Mouse (Mus musculus) kidney, embryonic 15.5 days (tissue): ENCODE results near the gene Dhx30. TPM values are rescaled to one million over a fixed set of nuclear protein-coding genes. Genes with fewer than 3 reads are reported as not detected.

Source experiments
- ATAC-seq: fragments of 200-750 bp; cut with Nextera tagmentation; replicated peaks from 2 replicates; pipeline ENCODE4 v1.8.0; 2017; ENCODE audit warnings: moderate TSS enrichment; ENCODE audit not compliant: low FRiP score
- H3K27ac ChIP-seq: fragments of 300-500 bp; sonication (generic); 2 replicates; pipeline ENCODE4 v1.5.1; 2015; ENCODE audit warnings: mild to moderate bottlenecking, inconsistent platforms
- H3K27me3 ChIP-seq: fragments of 300-500 bp; sonication (generic); 2 replicates; pipeline ENCODE4 v1.6.1; 2015; ENCODE audit warnings: inconsistent platforms
- H3K36me3 ChIP-seq: fragments of 300-500 bp; sonication (generic); 2 replicates; pipeline ENCODE4 v1.6.1; 2015; ENCODE audit warnings: inconsistent platforms
- H3K4me1 ChIP-seq: fragments of 300-500 bp; sonication (generic); 2 replicates; pipeline ENCODE4 v1.6.1; 2015; ENCODE audit warnings: inconsistent platforms
- H3K4me2 ChIP-seq: fragments of 300-500 bp; sonication (generic); 2 replicates; pipeline ENCODE4 v1.6.1; 2015; ENCODE audit warnings: moderate library complexity, mild to moderate bottlenecking, inconsistent platforms
- H3K4me3 ChIP-seq: fragments of 300-500 bp; sonication (generic); replicated peaks from 2 replicates; pipeline ENCODE4 v1.5.1; 2015; ENCODE audit warnings: mild to moderate bottlenecking, inconsistent platforms
- H3K9ac ChIP-seq: fragments of 300-500 bp; sonication (generic); 2 replicates; pipeline ENCODE4 v1.6.1; 2015; ENCODE audit warnings: mild to moderate bottlenecking, inconsistent platforms
- H3K9me3 ChIP-seq: fragments of 300-500 bp; sonication (generic); replicated peaks from 2 replicates; pipeline ENCODE4 v1.6.1; 2016; ENCODE audit warnings: inconsistent platforms
- WGBS: fragments of 180-500 bp; shearing (Covaris S2); methylation state at CpG from one replicate; pipeline ENCODE4 v1.1.7; 2015; ENCODE audit warnings: mixed read lengths; 5-methylcytosine and 5-hydroxymethylcytosine counted together
- polyA plus RNA-seq: library from polyadenylated mRNA; unstranded; fragments of >200 nt; fragmentation: Nextera tagmentation; extraction: Ambion mirVana; gene quantifications from 2 replicates; pipeline ENCODE4 v1.2.1, GENCODE M21; 2015

Gene Dhx30
- polyA plus RNA-seq, 1 experiment from 2014 or later, result 136 TPM

GRCm38 (mm10) chr9:110035091-110035490 is 82.5 kb downstream of the Dhx30 start:
- Histone ChIP-seq H3K4me2 (no peak overlapping the region), H3K9ac (no peak overlapping the region), H3K4me3 (no peak overlapping the region), H3K9me3 (no peaks in the 10 kb centered on the region), H3K4me1 (no peaks in the 10 kb centered on the region), H3K36me3 (peaks cover 68% of the 10 kb centered on the region), H3K27ac (no peak overlapping the region), H3K27me3 (no peaks in the 10 kb centered on the region)
- ATAC-seq, result no peak
- 88% methylated on average over 4 of the region's 4 CpGs for WGBS

Other genes with a start within 250 kb of the Dhx30 start
- 26.3 and 29.5 TPM in 2 replicates for gene Cdc25a, start 242.3 kb downstream of the Dhx30 start, polyA plus RNA-seq
- 56.2 and 62.0 TPM in 2 replicates for gene Map4, start 186.4 kb downstream of the Dhx30 start, polyA plus RNA-seq
- gene Smarcc1, start 122 bp downstream of the Dhx30 start, polyA plus RNA-seq, result 137 and 138 TPM in 2 replicates
- 2.1 and 2.9 TPM in 2 replicates for gene Cspg5, start 126.0 kb upstream of the Dhx30 start, polyA plus RNA-seq
- gene Elp6, start 187.3 kb upstream of the Dhx30 start, polyA plus RNA-seq, result 28.8 and 29.9 TPM in 2 replicates
- gene Scap, start 215.5 kb upstream of the Dhx30 start, polyA plus RNA-seq, result 37.9 and 38.8 TPM in 2 replicates